Mouse (Mus musculus) stomach, embryonic 14.5 days (tissue): ENCODE measurements at regions not wholly inside any gene's neighbourhood (a gene's known extent, or its start where the extent isn't known, plus 50 kb on each side); places are given as distances from the start of the nearest gene placed in this dataset.

ENCODE experiments used
- ATAC-seq: fragments of 200-750 bp; cut with Nextera tagmentation; 2 replicates; pipeline ENCODE4 v1.8.0; 2017; ENCODE audit warnings: low read depth, moderate TSS enrichment; ENCODE audit not compliant: insufficient number of reproducible peaks, insufficient read depth, low FRiP score
- H3K27ac ChIP-seq: fragments of 300-500 bp; sonication (generic); 2 replicates; pipeline ENCODE4 v1.5.1; 2014; ENCODE audit warnings: mild to moderate bottlenecking, low read length, moderate library complexity, mixed read lengths
- H3K27me3 ChIP-seq: fragments of 300-500 bp; sonication (generic); 2 replicates; pipeline ENCODE4 v1.6.1; 2014; ENCODE audit warnings: low read length, control low read depth, mixed read lengths; ENCODE audit not compliant: control insufficient read depth, insufficient read depth
- H3K36me3 ChIP-seq: fragments of 300-500 bp; sonication (generic); 2 replicates; pipeline ENCODE4 v1.6.1; 2014; ENCODE audit warnings: mild to moderate bottlenecking, control low read depth, low read length, moderate library complexity, mixed read lengths; ENCODE audit not compliant: control insufficient read depth, insufficient read depth
- H3K4me1 ChIP-seq: fragments of 300-500 bp; sonication (generic); 2 replicates; pipeline ENCODE4 v1.6.1; 2014; ENCODE audit warnings: low read length, control low read depth, mixed read lengths; ENCODE audit not compliant: control insufficient read depth, insufficient read depth
- H3K4me2 ChIP-seq: fragments of 300-500 bp; sonication (generic); replicated peaks from 2 replicates; pipeline ENCODE4 v1.6.1; 2014; ENCODE audit warnings: low read depth, low read length, control low read depth
- H3K4me3 ChIP-seq: fragments of 300-500 bp; sonication (generic); 2 replicates; pipeline ENCODE4 v1.5.1; 2014; ENCODE audit warnings: low read depth, low read length, control low read depth
- H3K9ac ChIP-seq: fragments of 300-500 bp; sonication (generic); replicated peaks from 2 replicates; pipeline ENCODE4 v1.6.1; 2014; ENCODE audit warnings: low read depth, mild to moderate bottlenecking, control low read depth, low read length, moderate library complexity, mixed read lengths
- H3K9me3 ChIP-seq: fragments of 300-500 bp; sonication (generic); 2 replicates; pipeline ENCODE4 v1.6.1; 2016; ENCODE audit warnings: low read depth, low read length, control low read depth; ENCODE audit not compliant: control insufficient read depth
- WGBS: fragments of 180-500 bp; shearing (Covaris S2); extraction: QIAGEN DNeasy Blood & Tissue Kit; methylation state at CpG from one replicate; pipeline ENCODE4 v1.1.7; 2014; 5-methylcytosine and 5-hydroxymethylcytosine counted together

DNA sequence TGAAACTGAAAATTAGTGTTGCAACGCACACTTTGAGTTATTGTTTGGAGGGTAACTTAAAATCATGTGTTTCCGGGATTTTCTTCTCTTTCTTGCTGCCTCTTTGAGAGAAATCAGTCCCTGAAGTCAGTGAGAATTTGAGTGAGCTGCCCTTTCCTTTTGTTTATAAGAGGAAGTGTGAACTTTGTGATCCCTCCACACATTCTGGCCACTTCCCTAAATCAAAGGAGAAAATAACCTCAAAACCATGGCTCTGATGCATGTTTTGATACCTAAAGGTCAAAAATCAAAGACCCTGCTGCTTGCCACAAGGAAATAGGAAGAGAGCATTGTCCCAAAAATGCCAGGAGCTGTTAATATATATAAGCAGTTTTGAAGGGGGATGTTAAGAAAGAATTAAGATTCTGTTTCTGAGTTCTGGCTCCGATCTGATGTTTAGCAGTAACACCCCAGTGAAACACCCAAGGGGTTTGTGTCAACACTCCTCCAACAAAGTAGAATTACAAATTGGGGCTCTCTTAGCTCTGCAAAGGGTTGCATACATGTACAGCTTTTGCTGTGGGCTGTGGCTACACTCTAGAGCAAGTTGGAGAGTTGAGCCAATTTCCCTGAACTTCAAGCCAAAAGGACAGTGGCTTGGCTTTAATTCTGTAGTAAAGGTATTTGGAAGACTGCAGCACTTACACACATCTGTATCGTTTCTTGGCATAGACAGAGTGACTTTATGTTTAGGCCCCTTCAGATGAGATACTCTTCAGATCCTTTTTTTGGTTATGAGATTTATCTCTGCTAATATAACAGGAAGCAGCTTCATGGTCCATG, 97.5 kb upstream of the Marcks start:
- WGBS, result 45% methylated on average over 4 of the region's 4 CpGs
- peak overlapping the region; percentile 45; the same call in 1 of the 2 replicates for H3K27ac ChIP-seq
- H3K27me3 ChIP-seq, result no peaks in the 10 kb centered on the region
- no peak overlapping the region for H3K9ac ChIP-seq
- no peak overlapping the region for H3K4me2 ChIP-seq
- H3K4me3 ChIP-seq, result no peak overlapping the region
- peaks cover 6% of the 10 kb centered on the region; the same call in 1 of the 2 replicates for H3K4me1 ChIP-seq
- no peak for ATAC-seq
- no peaks in the 10 kb centered on the region for H3K36me3 ChIP-seq
- no peaks in the 10 kb centered on the region for H3K9me3 ChIP-seq

GRCm38 (mm10) chr10:37231936-37232556, 93.3 kb upstream of the Marcks start:
- no peak overlapping the region for H3K9ac ChIP-seq
- peak overlapping the region; percentile 41 for H3K4me2 ChIP-seq
- H3K27me3 ChIP-seq, result no peaks in the 10 kb centered on the region
- H3K27ac ChIP-seq, result no peak overlapping the region; the same call in 1 of the 2 replicates
- H3K4me1 ChIP-seq, result no peaks in the 10 kb centered on the region
- 14% methylated on average over 11 of the region's 12 CpGs for WGBS
- peak; percentile 83 for ATAC-seq
- no peaks in the 10 kb centered on the region for H3K9me3 ChIP-seq
- no peaks in the 10 kb centered on the region for H3K36me3 ChIP-seq
- no peak overlapping the region for H3K4me3 ChIP-seq

DNA sequence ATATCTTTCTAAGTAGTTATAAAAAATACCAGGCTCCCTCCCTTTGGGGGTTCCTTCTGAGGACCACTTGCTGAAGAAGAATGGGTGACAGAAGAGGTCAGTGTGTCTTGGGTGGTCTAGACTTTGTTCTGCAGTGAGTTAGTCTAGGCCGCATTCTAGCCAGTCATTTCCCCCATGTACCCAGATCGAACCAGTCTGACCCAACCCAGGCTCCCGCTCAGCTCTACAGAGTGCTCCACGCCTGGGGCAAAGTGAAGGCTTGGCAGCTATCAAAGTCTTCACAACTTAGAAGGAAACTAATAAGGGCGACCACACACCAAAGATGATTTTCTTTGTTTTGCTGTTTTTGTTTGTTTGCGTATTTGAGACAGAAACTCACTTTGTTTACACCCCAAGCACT, 92.4 kb upstream of the Marcks start:
- no peak overlapping the region for H3K9ac ChIP-seq
- no peak overlapping the region for H3K4me2 ChIP-seq
- no peak overlapping the region for H3K27ac ChIP-seq
- no peaks in the 10 kb centered on the region for H3K9me3 ChIP-seq
- 86% methylated on average over 6 of the region's 6 CpGs for WGBS
- H3K27me3 ChIP-seq, result no peaks in the 10 kb centered on the region
- ATAC-seq, result no peak
- H3K4me3 ChIP-seq, result no peak overlapping the region
- H3K36me3 ChIP-seq, result no peaks in the 10 kb centered on the region
- H3K4me1 ChIP-seq, result no peaks in the 10 kb centered on the region

- Histone ChIP-seq H3K9me3 (no peaks in the 10 kb centered on the region), H3K4me2 (no peak overlapping the region), H3K27me3 (no peaks in the 10 kb centered on the region), H3K36me3 (no peaks in the 10 kb centered on the region), H3K27ac (no peak overlapping the region), H3K9ac (no peak overlapping the region), H3K4me1 (no peaks in the 10 kb centered on the region), H3K4me3 (no peak overlapping the region)
- 80% methylated on average over 3 of the region's 3 CpGs for WGBS
- no peak for ATAC-seq
These were observed 89.2 kb upstream of the Marcks start for GRCm38 (mm10) chr10:37227889-37228288.

GRCm38 (mm10) chr10:37221730-37222129, 83.0 kb upstream of the Marcks start:
- no peak overlapping the region for H3K4me3 ChIP-seq
- no peak for ATAC-seq
- H3K9me3 ChIP-seq, result no peaks in the 10 kb centered on the region
- no peak overlapping the region for H3K4me2 ChIP-seq
- no peaks in the 10 kb centered on the region for H3K27me3 ChIP-seq
- WGBS, result 41% methylated on average over 6 of the region's 6 CpGs
- no peak overlapping the region for H3K9ac ChIP-seq
- H3K27ac ChIP-seq, result no peak overlapping the region
- peaks cover 7% of the 10 kb centered on the region; the same call in 1 of the 2 replicates for H3K4me1 ChIP-seq
- H3K36me3 ChIP-seq, result no peaks in the 10 kb centered on the region

DNA sequence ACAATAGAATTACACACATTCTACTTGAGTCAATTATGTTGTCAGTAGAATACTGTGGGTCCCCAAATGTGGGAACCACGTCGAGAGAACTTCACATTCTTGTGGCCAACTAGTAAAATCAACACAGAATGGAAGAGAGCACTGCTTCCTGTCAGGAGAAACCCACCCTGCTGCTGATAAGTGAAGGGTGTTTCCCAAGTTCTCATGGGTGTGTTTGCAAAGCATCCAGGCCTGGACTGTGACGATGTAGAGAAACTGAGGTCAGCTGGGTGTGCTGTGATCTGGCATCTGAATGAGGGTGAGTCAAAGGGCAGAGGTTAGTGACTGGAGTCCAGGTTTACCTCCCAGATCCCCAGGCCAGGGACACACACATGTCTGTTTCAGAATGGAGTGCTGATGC, 81.7 kb upstream of the Marcks start:
- no peak overlapping the region for H3K9ac ChIP-seq
- ATAC-seq, result peak; percentile 48; the same call in 1 of the 2 replicates
- 33% methylated on average over 3 of the region's 3 CpGs for WGBS
- H3K4me3 ChIP-seq, result no peak overlapping the region
- peaks cover 7% of the 10 kb centered on the region; the same call in 1 of the 2 replicates for H3K4me1 ChIP-seq
- no peaks in the 10 kb centered on the region for H3K27me3 ChIP-seq
- no peaks in the 10 kb centered on the region for H3K36me3 ChIP-seq
- no peak overlapping the region for H3K4me2 ChIP-seq
- H3K9me3 ChIP-seq, result no peaks in the 10 kb centered on the region
- no peak overlapping the region for H3K27ac ChIP-seq

- Histone ChIP-seq H3K27ac (no peak overlapping the region), H3K4me1 (peaks cover 7% of the 10 kb centered on the region; the same call in 1 of the 2 replicates), H3K36me3 (no peaks in the 10 kb centered on the region), H3K4me3 (no peak overlapping the region), H3K4me2 (no peak overlapping the region), H3K9ac (no peak overlapping the region), H3K9me3 (no peaks in the 10 kb centered on the region), H3K27me3 (no peaks in the 10 kb centered on the region)
- WGBS, result 36% methylated on average over 4 of the region's 4 CpGs
- ATAC-seq, result no peak
These were observed 81.2 kb upstream of the Marcks start for GRCm38 (mm10) chr10:37219936-37220335.

- Histone ChIP-seq H3K4me3 (no peak overlapping the region), H3K9ac (no peak overlapping the region), H3K4me1 (peaks cover 7% of the 10 kb centered on the region; the same call in 1 of the 2 replicates), H3K4me2 (no peak overlapping the region), H3K27me3 (no peaks in the 10 kb centered on the region), H3K9me3 (no peaks in the 10 kb centered on the region), H3K27ac (no peak overlapping the region), H3K36me3 (no peaks in the 10 kb centered on the region)
- WGBS, result 84% methylated on average over 1 of the region's 1 CpGs
- ATAC-seq, result no peak
These were observed 80.7 kb upstream of the Marcks start for GRCm38 (mm10) chr10:37219381-37219780.
